Comparison of ENCODE assay signal across 8 mouse cellular contexts in genomic region chr4:58082588-58082987, GRCm38 (mm10).
DNase-seq lines count a peak whose midpoint lies in the region; ATAC-seq and TF ChIP-seq lines count a peak whose summit lies in the region.

No protein-coding gene starts in this region.

- no peak overlapping the region for H3K9ac ChIP-seq in ES-Bruce4 (ENCODE audit: low read depth, poor library complexity, severe bottlenecking)
- H3K9ac ChIP-seq in heart, postnatal 0 days (replicated peaks; ENCODE audit: low read depth, low read length) = no peak overlapping the region

- no peaks in the 10 kb centered on the region for H3K36me3 ChIP-seq in ES-Bruce4 (ENCODE audit: control insufficient read depth, insufficient read depth, low read length, poor library complexity, severe bottlenecking)
- H3K36me3 ChIP-seq in heart, postnatal 0 days (replicated peaks; ENCODE audit: control insufficient read depth, insufficient read depth, low read length) = no peaks in the 10 kb centered on the region

- TF ChIP-seq CTCF in ES-Bruce4 (IDR thresholded peaks at IDR 0.05; ENCODE audit: low read depth, low read length) = peak; percentile 97
- peak; percentile 88 for TF ChIP-seq CTCF in heart, postnatal 0 days (IDR thresholded peaks at IDR 0.05; ENCODE audit: low read depth)

- no peak overlapping the region for H3K4me2 ChIP-seq in heart, postnatal 0 days (ENCODE audit: low read depth, low read length)

- ATAC-seq in heart, postnatal 0 days (ENCODE audit: insufficient read depth, low read depth) = peak; percentile 57; the same call in 1 of the 2 replicates
- ATAC-seq in megakaryocyte progenitor cell, adult 5-6 weeks (replicated peaks; ENCODE audit: poor library complexity) = peak; percentile 82
- ATAC-seq in monocyte, adult 5-6 weeks (replicated peaks; ENCODE audit: insufficient number of reproducible peaks, low FRiP score, low TSS enrichment, poor library complexity, severe bottlenecking) = no peak

- no peak overlapping the region for H3K4me3 ChIP-seq in ES-Bruce4 (ENCODE audit: low read depth, low read length)
- H3K4me3 ChIP-seq in heart, postnatal 0 days (ENCODE audit: low read depth, low read length) = no peak overlapping the region

- no peak overlapping the region for H3K27ac ChIP-seq in ES-Bruce4 (ENCODE audit: insufficient read depth, low read length)
- no peak overlapping the region for H3K27ac ChIP-seq in heart, postnatal 0 days (ENCODE audit: low read depth)

- TF ChIP-seq POLR2A in ES-Bruce4 (IDR thresholded peaks at IDR 0.05; ENCODE audit: insufficient read depth, low read length) = no peak

- no peak for TF ChIP-seq EP300 in ES-Bruce4 (IDR thresholded peaks at IDR 0.05; ENCODE audit: insufficient read depth, low read depth, low read length)
- no peak for TF ChIP-seq EP300 in heart, postnatal 0 days (IDR thresholded peaks at IDR 0.05; ENCODE audit: low read depth)

- 8% methylated on average over 5 of the region's 5 CpGs for WGBS in heart, postnatal 0 days

- H3K9me3 ChIP-seq in ES-Bruce4 (replicated peaks; ENCODE audit: control insufficient read depth, insufficient read depth, low read length, poor library complexity, severe bottlenecking) = no peaks in the 10 kb centered on the region
- no peaks in the 10 kb centered on the region for H3K9me3 ChIP-seq in heart, postnatal 0 days (replicated peaks; ENCODE audit: control insufficient read depth, low read length)

- peak; percentile 85 for DNase-seq in adrenal gland, postnatal 14 days
- DNase-seq in embryo, embryonic 9.5 days (ENCODE audit: extremely low spot score) = peak; percentile 64
- DNase-seq in heart, postnatal 0 days (ENCODE audit: low spot score) = peak; percentile 15
- peak; percentile 80 to 81 for DNase-seq in layer of hippocampus, postnatal 10 days (ENCODE audit: low spot score in 2 of 2)
- peak; percentile 63 for DNase-seq in right cerebral cortex, postnatal 25 days

- H3K4me1 ChIP-seq in ES-Bruce4 (ENCODE audit: control insufficient read depth, insufficient read depth, low read length) = no peaks in the 10 kb centered on the region
- H3K4me1 ChIP-seq in heart, postnatal 0 days (ENCODE audit: control insufficient read depth, insufficient read depth) = no peaks in the 10 kb centered on the region

- no peaks in the 10 kb centered on the region for H3K27me3 ChIP-seq in ES-Bruce4 (ENCODE audit: control insufficient read depth, insufficient read depth, low read length, poor library complexity, severe bottlenecking)
- no peaks in the 10 kb centered on the region for H3K27me3 ChIP-seq in heart, postnatal 0 days (ENCODE audit: control insufficient read depth, insufficient read depth, low read length)

Comparison
In these comparisons a context has a peak if more than half of its experiments do, and no peak if none do; other contexts are left out.
1. DNase-seq: peak in every context shown above with its lines; median percentile 85 in adrenal gland, postnatal 14 days; 80 in layer of hippocampus, postnatal 10 days; 64 in embryo, embryonic 9.5 days; 63 in right cerebral cortex, postnatal 25 days; 15 in heart, postnatal 0 days.